Mouse (Mus musculus): Measurements from ENCODE around the gene Cirbp. TPM values are rescaled to one million over a fixed set of nuclear protein-coding genes. Genes with fewer than 3 reads are reported as not detected.

Gene Cirbp
- polyA plus RNA-seq, 1 experiment from 2014 or later: 262 TPM

GRCm38 (mm10) chr10:80154384-80154783, 11.4 kb upstream of the Cirbp start:
- no peak overlapping the region for H3K4me3 ChIP-seq
- ATAC-seq (ENCODE audit: low FRiP score, low read depth): no peak
- no peak overlapping the region; the same call in 1 of the 2 replicates for H3K9ac ChIP-seq
- peaks cover 66% of the 10 kb centered on the region for H3K36me3 ChIP-seq
- H3K4me1 ChIP-seq: peaks cover 76% of the 10 kb centered on the region
- no peak overlapping the region for H3K27ac ChIP-seq
- no peaks in the 10 kb centered on the region for H3K27me3 ChIP-seq (replicated peaks)
- peak overlapping the region; percentile 91; the same call in 1 of the 2 replicates for H3K4me2 ChIP-seq (replicated peaks)
- no peaks in the 10 kb centered on the region for H3K9me3 ChIP-seq
- WGBS: 88% methylated on average over 7 of the region's 7 CpGs

- 0 out of 2 replicates have a peak overlapping the region, but pooled peaks have one; percentile 3 for H3K9ac ChIP-seq
- WGBS: 60% methylated on average over 1 of the region's 1 CpGs
- peaks cover 66% of the 10 kb centered on the region for H3K36me3 ChIP-seq
- H3K27me3 ChIP-seq (replicated peaks): no peaks in the 10 kb centered on the region
- H3K27ac ChIP-seq: no peak overlapping the region
- H3K9me3 ChIP-seq: no peaks in the 10 kb centered on the region
- ATAC-seq (ENCODE audit: low FRiP score, low read depth): no peak
- no peak overlapping the region for H3K4me3 ChIP-seq
- peak overlapping the region; percentile 31 for H3K4me2 ChIP-seq (replicated peaks)
- H3K4me1 ChIP-seq: peaks cover 81% of the 10 kb centered on the region
Measured at GRCm38 (mm10) chr10:80155277-80155676, 10.5 kb upstream of the Cirbp start.

- WGBS: 88% methylated on average over 29 of the region's 29 CpGs
- H3K27ac ChIP-seq: no peak overlapping the region
- H3K4me2 ChIP-seq (replicated peaks): peak overlapping the region; percentile 22; the same call in 1 of the 2 replicates
- H3K27me3 ChIP-seq (replicated peaks): no peaks in the 10 kb centered on the region
- H3K4me1 ChIP-seq: peaks cover 90% of the 10 kb centered on the region
- H3K9ac ChIP-seq: peak overlapping the region; percentile 19; the same call in 1 of the 2 replicates
- no peak overlapping the region for H3K4me3 ChIP-seq
- ATAC-seq (ENCODE audit: low FRiP score, low read depth): no peak
- peaks cover 66% of the 10 kb centered on the region for H3K36me3 ChIP-seq
- H3K9me3 ChIP-seq: no peaks in the 10 kb centered on the region
Measured at GRCm38 (mm10) chr10:80156002-80156751, 9.6 kb upstream of the Cirbp start.

- 0 out of 2 replicates have a peak overlapping the region, but pooled peaks have one; percentile 57 for H3K27ac ChIP-seq
- WGBS: 74% methylated on average over 7 of the region's 7 CpGs
- H3K4me3 ChIP-seq: 0 out of 2 replicates have a peak overlapping the region, but pooled peaks have one; percentile 7
- H3K4me2 ChIP-seq (replicated peaks): peak overlapping the region; percentile 22
- H3K9me3 ChIP-seq: no peaks in the 10 kb centered on the region
- no peak for ATAC-seq (ENCODE audit: low FRiP score, low read depth)
- H3K36me3 ChIP-seq: peaks cover 61% of the 10 kb centered on the region
- peak overlapping the region; percentile 19 for H3K9ac ChIP-seq
- H3K27me3 ChIP-seq (replicated peaks): no peaks in the 10 kb centered on the region
- H3K4me1 ChIP-seq: peaks cover 95% of the 10 kb centered on the region
Measured at GRCm38 (mm10) chr10:80156752-80157053, 9.1 kb upstream of the Cirbp start.

- WGBS: 62% methylated on average over 15 of the region's 15 CpGs
- Histone ChIP-seq H3K4me1 (peaks cover 90% of the 10 kb centered on the region), H3K9me3 (no peaks in the 10 kb centered on the region), H3K27ac (peak overlapping the region; percentile 57; the same call in 1 of the 2 replicates), H3K4me3 (peak overlapping the region; percentile 7; the same call in 1 of the 2 replicates), H3K9ac (peak overlapping the region; percentile 19), H3K36me3 (peaks cover 55% of the 10 kb centered on the region), H3K4me2 (replicated peaks) (peak overlapping the region; percentile 22), H3K27me3 (replicated peaks) (no peaks in the 10 kb centered on the region)
- no peak for ATAC-seq (ENCODE audit: low FRiP score, low read depth)
Measured at GRCm38 (mm10) chr10:80157141-80157929, 8.4 kb upstream of the Cirbp start.

- WGBS: 12% methylated on average over 18 of the region's 18 CpGs
- no peaks in the 10 kb centered on the region for H3K9me3 ChIP-seq
- H3K27ac ChIP-seq: peak overlapping the region; percentile 83
- 0 out of 2 replicates have a peak overlapping the region, but pooled peaks have one; percentile 35 for H3K9ac ChIP-seq
- peak overlapping the region; percentile 70 for H3K4me2 ChIP-seq (replicated peaks)
- ATAC-seq (ENCODE audit: low FRiP score, low read depth): no peak
- H3K4me1 ChIP-seq: peaks cover 79% of the 10 kb centered on the region
- H3K27me3 ChIP-seq (replicated peaks): 0 out of 2 replicates have a peak, but pooled peaks cover 5% of the 10 kb centered on the region
- H3K36me3 ChIP-seq: peaks cover 44% of the 10 kb centered on the region
- peak overlapping the region; percentile 7; the same call in 1 of the 2 replicates for H3K4me3 ChIP-seq
Measured at GRCm38 (mm10) chr10:80158307-80158986, 7.3 kb upstream of the Cirbp start.

GRCm38 (mm10) chr10:80159021-80159560, 6.7 kb upstream of the Cirbp start:
- Histone ChIP-seq H3K27ac (peak overlapping the region; percentile 83), H3K27me3 (replicated peaks) (0 out of 2 replicates have a peak, but pooled peaks cover 7% of the 10 kb centered on the region), H3K4me2 (replicated peaks) (peak overlapping the region; percentile 70), H3K4me3 (peak overlapping the region; percentile 41), H3K9me3 (no peaks in the 10 kb centered on the region), H3K4me1 (peaks cover 77% of the 10 kb centered on the region), H3K9ac (peak overlapping the region; percentile 47), H3K36me3 (peaks cover 37% of the 10 kb centered on the region)
- no peak; the same call in 1 of the 2 replicates for ATAC-seq (ENCODE audit: low FRiP score, low read depth)
- WGBS: 7% methylated on average over 12 of the region's 12 CpGs

- Histone ChIP-seq H3K36me3 (peaks cover 30% of the 10 kb centered on the region), H3K9me3 (no peaks in the 10 kb centered on the region), H3K9ac (peak overlapping the region; percentile 47), H3K27ac (peak overlapping the region; percentile 83), H3K4me3 (peak overlapping the region; percentile 41), H3K27me3 (replicated peaks) (0 out of 2 replicates have a peak, but pooled peaks cover 7% of the 10 kb centered on the region), H3K4me1 (peaks cover 77% of the 10 kb centered on the region), H3K4me2 (replicated peaks) (peak overlapping the region; percentile 70)
- WGBS: under 1% methylated on average over 55 of the region's 55 CpGs
- ATAC-seq (ENCODE audit: low FRiP score, low read depth): peak; percentile 77
Measured at GRCm38 (mm10) chr10:80159561-80160454, 6.0 kb upstream of the Cirbp start.

- Histone ChIP-seq H3K4me1 (peaks cover 76% of the 10 kb centered on the region), H3K9ac (peak overlapping the region; percentile 40), H3K4me2 (replicated peaks) (peak overlapping the region; percentile 70), H3K36me3 (peaks cover 21% of the 10 kb centered on the region), H3K27me3 (replicated peaks) (0 out of 2 replicates have a peak, but pooled peaks cover 7% of the 10 kb centered on the region), H3K27ac (0 out of 2 replicates have a peak overlapping the region, but pooled peaks have one; percentile 83), H3K9me3 (no peaks in the 10 kb centered on the region), H3K4me3 (peak overlapping the region; percentile 41; the same call in 1 of the 2 replicates)
- WGBS: 2% methylated on average over 33 of the region's 33 CpGs
- ATAC-seq (ENCODE audit: low FRiP score, low read depth): no peak
Measured at GRCm38 (mm10) chr10:80160455-80161371, 5.1 kb upstream of the Cirbp start.
